Mouse (Mus musculus) heart, adult 2 months (tissue): ENCODE data around the gene Adcy6. TPM values are rescaled to one million over a fixed set of nuclear protein-coding genes. Genes with fewer than 3 reads are reported as not detected.
A peak's percentile ranks its signal among the peaks of the same experiment; 100 is the strongest.

Source experiments
- DNase-seq, 2 experiments: peaks; one replicate each; pipeline ENCODE4 v3.0.0; 2021
- H3K27ac ChIP-seq: fragments of 200-600 bp; 2 replicates; pipeline ENCODE4 v1.8.1; 2022
- H3K27me3 ChIP-seq: fragments of 200-500 bp; 2 replicates; pipeline ENCODE4 v1.6.1; 2012; ENCODE audit warnings: mild to moderate bottlenecking, low read length, inconsistent platforms, mixed read lengths; ENCODE audit not compliant: control insufficient read depth, insufficient read depth
- H3K36me3 ChIP-seq: fragments of 200-500 bp; 2 replicates; pipeline ENCODE4 v1.6.1; 2012; ENCODE audit warnings: low read length, inconsistent platforms; ENCODE audit not compliant: control insufficient read depth, insufficient read depth
- H3K4me1 ChIP-seq: fragments of 200-500 bp; 2 replicates; pipeline ENCODE4 v1.6.1; 2011; ENCODE audit warnings: low read length; ENCODE audit not compliant: control insufficient read depth, insufficient read depth
- H3K4me3 ChIP-seq: fragments of 200-600 bp; 2 replicates; pipeline ENCODE4 v1.8.1; 2022
- H3K79me2 ChIP-seq: fragments of 200-500 bp; replicated peaks from 2 replicates; pipeline ENCODE4 v1.6.1; 2012; ENCODE audit warnings: mild to moderate bottlenecking, inconsistent platforms, low read length, moderate library complexity, mixed read lengths; ENCODE audit not compliant: control insufficient read depth, insufficient read depth
- H3K9ac ChIP-seq: fragments of 200-500 bp; 2 replicates; pipeline ENCODE4 v1.6.1; 2012; ENCODE audit warnings: low read depth, mild to moderate bottlenecking, control low read depth, inconsistent platforms, low read length, mixed read lengths
- CTCF ChIP-seq: fragments of 200-600 bp; IDR thresholded peaks from 2 replicates; pipeline ENCODE4 v1.8.1; 2022; ENCODE audit warnings: antibody characterized with exemption, mild to moderate bottlenecking, moderate library complexity
- EP300 ChIP-seq: fragments of 200-500 bp; IDR thresholded peaks from 2 replicates; pipeline ENCODE4 v1.6.1; 2011; ENCODE audit warnings: low read depth, low read length, control low read depth; ENCODE audit not compliant: insufficient read depth
- POLR2A ChIP-seq: fragments of 200-500 bp; IDR thresholded peaks from 2 replicates; pipeline ENCODE4 v1.6.1; 2011; ENCODE audit warnings: mild to moderate bottlenecking, low read depth, low read length, control low read depth; ENCODE audit not compliant: insufficient read depth
- WGBS: fragments of 180-500 bp; shearing (Covaris S2); methylation state at CpG from one replicate; pipeline ENCODE4 v1.1.7; 2018; 5-methylcytosine and 5-hydroxymethylcytosine counted together
- intact Hi-C: fragments of 180-260 bp; cut with DNase I; formaldehyde crosslinking; loops from one replicate; pipeline ENCODE4 v1.15.1; 2025
- polyA plus RNA-seq: library from polyadenylated mRNA; depleted of rRNA; stranded (reverse); fragments of >200 nt; gene quantifications from 2 replicates; pipeline ENCODE4 v1.2.3, GENCODE M21; 2012
- total RNA-seq, 2 experiments: library from RNA; stranded (reverse); gene quantifications; 2 replicates each; pipeline ENCODE4 v1.2.3; 2021

Adcy6 gene
- total and polyA plus RNA-seq, 3 experiments, result 136 to 220 (median 153) TPM

DNA sequence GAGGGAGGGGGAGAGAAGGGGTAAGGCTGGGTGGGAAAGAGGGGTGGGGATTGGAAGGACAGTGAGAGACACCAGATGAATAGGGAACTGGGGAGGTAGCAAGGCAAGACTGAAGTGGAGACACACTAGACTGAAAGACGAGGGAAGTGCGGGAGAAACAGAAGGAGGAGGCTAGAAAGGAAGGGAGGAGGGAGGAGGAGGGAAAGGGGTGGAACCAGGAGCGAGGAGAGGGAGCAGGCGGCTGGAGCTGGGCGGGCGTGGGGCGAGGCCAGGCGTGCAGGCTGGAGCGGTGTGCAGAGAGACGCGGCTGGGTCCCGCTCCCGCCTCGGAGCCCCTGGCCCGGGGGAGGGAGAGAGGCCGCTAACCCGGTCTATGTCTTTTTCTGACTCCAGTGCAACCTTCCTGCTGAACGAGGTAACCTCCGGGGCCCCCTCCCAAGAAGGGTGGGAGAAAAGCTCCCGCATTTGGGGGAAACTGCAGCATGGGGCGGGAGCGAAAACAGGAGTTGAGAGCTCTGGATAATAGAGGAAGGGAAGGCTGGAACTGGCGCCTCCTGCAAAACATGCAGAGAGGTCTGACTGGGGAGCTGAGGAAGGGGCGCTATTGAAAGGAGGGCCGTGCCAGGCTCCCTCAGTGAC lies 22.4 kb upstream of the Adcy6 start:
- DNase-seq, result peak; percentile 70 to 72
- no peaks in the 10 kb centered on the region for H3K79me2 ChIP-seq
- intact Hi-C loops, result no loop called here
- peaks cover 5% of the 10 kb centered on the region; the same call in 1 of the 2 replicates for H3K27me3 ChIP-seq
- H3K4me3 ChIP-seq, result peak overlapping the region; percentile 22
- TF ChIP-seq CTCF, result no peak
- no peak for TF ChIP-seq POLR2A
- TF ChIP-seq EP300, result no peak
- no peaks in the 10 kb centered on the region for H3K36me3 ChIP-seq
- no peak overlapping the region for H3K27ac ChIP-seq
- H3K9ac ChIP-seq, result peak overlapping the region; percentile 19; the same call in 1 of the 2 replicates
- peaks cover 5% of the 10 kb centered on the region; the same call in 1 of the 2 replicates for H3K4me1 ChIP-seq
- WGBS, result 3% methylated on average over 24 of the region's 25 CpGs

DNA sequence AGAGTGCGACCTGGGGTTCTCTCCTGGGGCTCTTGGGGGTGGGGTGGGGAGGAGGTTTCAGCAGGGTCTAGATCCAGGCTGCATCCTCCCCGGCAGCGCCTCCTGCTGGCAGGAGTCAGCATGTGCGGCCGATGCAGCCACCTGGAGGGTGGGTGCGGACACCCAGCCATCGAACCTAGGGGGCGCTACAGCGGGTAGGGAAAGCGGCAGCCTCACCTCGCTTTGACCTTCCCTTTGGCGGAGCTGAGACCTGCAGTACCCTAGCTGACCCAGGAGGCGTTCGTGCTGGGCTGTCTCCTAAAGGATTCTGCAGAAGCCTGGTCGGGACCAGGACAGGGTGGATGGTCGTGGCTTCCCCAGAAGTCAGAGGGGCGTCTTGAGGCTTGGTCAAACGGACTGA lies 21.6 kb upstream of the Adcy6 start:
- peaks cover 5% of the 10 kb centered on the region; the same call in 1 of the 2 replicates for H3K27me3 ChIP-seq
- H3K4me1 ChIP-seq, result peaks cover 5% of the 10 kb centered on the region; the same call in 1 of the 2 replicates
- TF ChIP-seq POLR2A (no peak), CTCF (peak; percentile 91), EP300 (no peak)
- peak; percentile 63 to 74 for DNase-seq
- no peaks in the 10 kb centered on the region for H3K79me2 ChIP-seq
- under 1% methylated on average over 18 of the region's 18 CpGs for WGBS
- peak overlapping the region; percentile 4; the same call in 1 of the 2 replicates for H3K9ac ChIP-seq
- intact Hi-C loops, result no loop called here
- peak overlapping the region; percentile 18; the same call in 1 of the 2 replicates for H3K4me3 ChIP-seq
- no peak overlapping the region for H3K27ac ChIP-seq
- no peaks in the 10 kb centered on the region for H3K36me3 ChIP-seq

DNA sequence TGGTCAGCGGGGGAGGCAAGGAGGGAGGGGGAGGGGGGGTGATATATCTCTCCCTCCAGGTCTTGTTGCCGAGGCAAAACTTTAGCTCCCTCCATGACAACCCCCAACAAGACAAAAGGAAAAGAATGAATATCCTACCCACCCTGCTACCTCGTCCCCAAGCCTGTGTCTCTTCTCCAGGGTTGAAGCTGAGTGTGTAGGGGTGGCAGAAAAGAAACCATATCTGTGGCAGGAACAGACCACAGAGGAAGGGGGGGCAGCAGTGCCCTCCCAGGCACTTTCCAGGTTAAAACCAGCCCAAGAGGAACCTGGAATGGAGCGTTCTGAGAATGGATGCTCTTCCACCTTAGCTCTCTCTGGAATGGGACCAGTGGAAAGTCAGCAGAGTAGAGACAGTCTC lies 20.7 kb upstream of the Adcy6 start, which contains the start of gene Cacnb3:
Cacnb3 (plus strand) TSS at position 301 of the 400 bp plus-strand sequence.
- WGBS, result 43% methylated on average over 4 of the region's 4 CpGs
- Histone ChIP-seq H3K79me2 (no peaks in the 10 kb centered on the region), H3K9ac (peak within 1 kb of the TSS; percentile 4; the same call in 1 of the 2 replicates), H3K27me3 (peaks cover 5% of the 10 kb centered on the region; the same call in 1 of the 2 replicates), H3K4me3 (peak within 1 kb of the TSS; percentile 18; the same call in 1 of the 2 replicates), H3K4me1 (peaks cover 5% of the 10 kb centered on the region; the same call in 1 of the 2 replicates), H3K36me3 (no peaks in the 10 kb centered on the region), H3K27ac (no peak within 1 kb of the TSS)
- no peak for DNase-seq
- TF ChIP-seq POLR2A (no peak), CTCF (no peak)
- intact Hi-C loops, result no loop called here

DNA sequence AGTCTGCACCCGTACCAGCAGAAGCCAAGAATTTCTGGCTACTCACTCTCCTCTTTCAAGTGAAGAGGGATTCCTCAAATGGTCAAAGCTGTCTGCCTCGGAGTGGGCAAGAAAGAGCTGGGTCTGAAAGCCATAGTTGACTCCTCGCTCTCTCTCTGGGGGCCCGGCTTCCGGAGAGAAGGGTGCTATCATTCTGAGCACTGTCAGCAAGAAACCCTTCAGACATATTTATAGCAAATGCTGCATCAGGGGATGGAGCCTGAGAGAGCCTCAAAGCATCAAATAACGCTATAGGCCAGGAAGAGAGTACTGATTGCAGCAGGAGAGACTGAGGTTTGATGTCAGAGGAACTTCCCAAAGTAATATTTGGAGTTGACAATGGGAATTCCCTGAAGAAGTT lies 19.6 kb upstream of the Adcy6 start:
- Histone ChIP-seq H3K4me3 (no peak overlapping the region), H3K27me3 (peaks cover 5% of the 10 kb centered on the region; the same call in 1 of the 2 replicates), H3K79me2 (no peaks in the 10 kb centered on the region), H3K9ac (no peak overlapping the region), H3K27ac (no peak overlapping the region), H3K4me1 (peaks cover 5% of the 10 kb centered on the region; the same call in 1 of the 2 replicates), H3K36me3 (no peaks in the 10 kb centered on the region)
- 44% methylated on average over 6 of the region's 6 CpGs for WGBS
- intact Hi-C loops, result no loop called here
- DNase-seq, result no peak
- TF ChIP-seq EP300, result no peak
- TF ChIP-seq CTCF, result no peak
- no peak for TF ChIP-seq POLR2A

DNA sequence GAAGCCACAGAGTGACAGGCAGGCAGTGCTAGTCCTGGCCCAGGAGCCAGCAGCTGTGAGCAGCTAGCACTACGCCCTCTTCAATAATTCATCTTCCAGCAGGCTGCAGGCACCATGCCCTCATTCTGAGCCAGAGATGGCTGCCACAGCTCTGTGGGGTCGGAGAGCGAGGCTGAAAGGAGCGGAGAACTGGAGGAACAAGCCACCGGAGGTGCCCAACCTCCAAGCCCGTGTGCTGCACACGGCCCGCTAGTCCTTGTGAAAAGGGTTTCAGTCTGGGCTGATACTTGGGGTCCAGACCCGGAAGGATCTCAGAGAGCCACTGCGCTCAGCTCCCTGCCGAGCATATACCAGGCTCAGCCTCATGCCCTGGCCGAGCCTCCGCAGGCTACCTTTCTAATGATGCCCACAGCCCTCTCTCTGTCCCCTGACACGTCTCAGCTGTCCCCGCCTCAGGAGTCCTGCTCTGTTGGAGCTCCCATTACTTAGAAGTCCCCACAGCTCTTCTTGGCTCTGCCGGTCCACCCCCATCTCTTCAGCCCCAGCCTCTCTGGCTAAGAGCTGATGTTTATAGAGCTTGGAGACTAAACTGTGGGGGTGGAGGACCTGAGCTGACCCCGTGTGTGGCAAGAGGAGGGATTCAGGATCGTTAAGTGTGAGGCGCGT lies 18.8 kb upstream of the Adcy6 start:
- Histone ChIP-seq H3K4me1 (peaks cover 4% of the 10 kb centered on the region; the same call in 1 of the 2 replicates), H3K9ac (no peak overlapping the region), H3K36me3 (no peaks in the 10 kb centered on the region), H3K27ac (no peak overlapping the region), H3K4me3 (no peak overlapping the region), H3K79me2 (no peaks in the 10 kb centered on the region), H3K27me3 (peaks cover 5% of the 10 kb centered on the region; the same call in 1 of the 2 replicates)
- no peak for DNase-seq
- intact Hi-C loops, result no loop called here
- TF ChIP-seq EP300 (no peak), CTCF (no peak), POLR2A (no peak)
- WGBS, result 25% methylated on average over 20 of the region's 20 CpGs
